ENCODE assay signal across 7 mouse cellular contexts in genomic region chr11:70656964-70657363, GRCm38 (mm10). TPM values are rescaled to one million over a fixed set of nuclear protein-coding genes. Genes with fewer than 3 reads are reported as not detected.
DNase-seq lines count a peak whose midpoint lies in the region; ATAC-seq and TF ChIP-seq lines count a peak whose summit lies in the region.

Eno3 (plus strand) TSS chr11:70657202.

- H3K36me3 ChIP-seq in thymus, adult 2 months (ENCODE audit: control insufficient read depth, insufficient read depth, low read length), result peaks cover 13% of the 10 kb centered on the region
- H3K36me3 ChIP-seq in intestine, embryonic 16.5 days (ENCODE audit: control insufficient read depth, insufficient read depth, low read length), result no peaks in the 10 kb centered on the region

- ATAC-seq in intestine, embryonic 16.5 days, result no peak
- ATAC-seq in monocyte, adult 5-6 weeks (replicated peaks; ENCODE audit: insufficient number of reproducible peaks, low FRiP score, low TSS enrichment, poor library complexity, severe bottlenecking), result no peak

- H3K9ac ChIP-seq in intestine, embryonic 16.5 days (ENCODE audit: low read depth, low read length), result peak within 1 kb of the TSS; percentile 100

- no peaks in the 10 kb centered on the region for H3K9me3 ChIP-seq in intestine, embryonic 16.5 days (ENCODE audit: control insufficient read depth, low read length)

- TF ChIP-seq POLR2A in thymus, adult 2 months (IDR thresholded peaks at IDR 0.05; ENCODE audit: control insufficient read depth, extremely low read depth, insufficient read depth, low read length, poor library complexity), result no peak
- TF ChIP-seq POLR2A in cortical plate, adult 2 months (IDR thresholded peaks at IDR 0.05; ENCODE audit: extremely low read depth, insufficient read depth, low read length), result no peak

- H3K4me3 ChIP-seq in thymus, adult 2 months (ENCODE audit: control insufficient read depth, insufficient read depth, low read length), result peak within 1 kb of the TSS; percentile 100
- peak within 1 kb of the TSS; percentile 100; the same call in 1 of the 2 replicates for H3K4me3 ChIP-seq in cortical plate, adult 2 months (ENCODE audit: insufficient read depth, low read length)
- peak within 1 kb of the TSS; percentile 99 for H3K4me3 ChIP-seq in intestine, embryonic 16.5 days (ENCODE audit: low read length)

- no peak for DNase-seq in thymus, adult 2 months
- no peak for DNase-seq in thymus, postnatal 10 days (ENCODE audit: low spot score in 2 of 2)
- DNase-seq in gastrocnemius, postnatal 4 days (ENCODE audit: low spot score in 2 of 2), result peak in 1 of 2 experiments; percentile 51
- no peak for DNase-seq in right cerebral cortex, postnatal 36 days (ENCODE audit: low spot score in 2 of 2)

- no peak for TF ChIP-seq CTCF in thymus, adult 2 months (IDR thresholded peaks at IDR 0.05; ENCODE audit: borderline replicate concordance, control insufficient read depth, extremely low read depth, insufficient read depth, low read length, poor library complexity)
- no peak for TF ChIP-seq CTCF in cortical plate, adult 2 months (IDR thresholded peaks at IDR 0.05; ENCODE audit: extremely low read depth, insufficient read depth, low read length)

- peak within 1 kb of the TSS; percentile 94 for H3K4me2 ChIP-seq in intestine, embryonic 16.5 days (ENCODE audit: low read depth, low read length)

- peaks cover 33% of the 10 kb centered on the region for H3K4me1 ChIP-seq in thymus, adult 2 months (replicated peaks; ENCODE audit: control insufficient read depth, insufficient read depth, low read length)
- H3K4me1 ChIP-seq in cortical plate, adult 2 months (ENCODE audit: control insufficient read depth, insufficient read depth, low read length), result 0 out of 2 replicates have a peak, but pooled peaks cover 1% of the 10 kb centered on the region
- H3K4me1 ChIP-seq in intestine, embryonic 16.5 days (ENCODE audit: control insufficient read depth, insufficient read depth, low read length), result peaks cover 39% of the 10 kb centered on the region

- H3K27me3 ChIP-seq in thymus, adult 2 months (ENCODE audit: control insufficient read depth, insufficient read depth, low read length), result no peaks in the 10 kb centered on the region
- H3K27me3 ChIP-seq in intestine, embryonic 16.5 days (replicated peaks; ENCODE audit: control insufficient read depth, insufficient read depth, low read length), result no peaks in the 10 kb centered on the region

- 73% methylated on average over 3 of the region's 3 CpGs for WGBS in thymus, adult 2 months
- 16% methylated on average over 3 of the region's 3 CpGs for WGBS in intestine, embryonic 16.5 days

- H3K27ac ChIP-seq in thymus, adult 2 months (ENCODE audit: control insufficient read depth, insufficient read depth, low read length), result peak within 1 kb of the TSS; percentile 97
- H3K27ac ChIP-seq in cortical plate, adult 2 months (ENCODE audit: insufficient read depth, low read length), result no peak within 1 kb of the TSS
- H3K27ac ChIP-seq in intestine, embryonic 16.5 days (ENCODE audit: low read length), result peak within 1 kb of the TSS; percentile 100

RNA-seq across cellular contexts. Expression of gene Eno3, which starts in this region (rescaled TPM):
- 25.3 and 75.8 TPM in 2 replicates for polyA plus RNA-seq in thymus, adult 2 months (2012; rRNA removed)
- 26.4 and 26.6 TPM in 2 replicates for polyA plus RNA-seq in cortical plate, adult 2 months (2012; rRNA removed)
- 1,000 to 10,000 TPM; 4,042 to 4,361 TPM for total RNA-seq in gastrocnemius, postnatal 4 days (2021)
- 12.8 and 13.5 TPM in 2 replicates for polyA plus RNA-seq in intestine, embryonic 16.5 days (2015; fragmentation: Nextera tagmentation; extraction: Ambion mirVana)
- 236 to 452 TPM (median 414 TPM) in 3 replicates for total RNA-seq in monocyte, adult 5-6 weeks (2017)
